Mouse (Mus musculus): ENCODE data around the gene Papolb.

DNA sequence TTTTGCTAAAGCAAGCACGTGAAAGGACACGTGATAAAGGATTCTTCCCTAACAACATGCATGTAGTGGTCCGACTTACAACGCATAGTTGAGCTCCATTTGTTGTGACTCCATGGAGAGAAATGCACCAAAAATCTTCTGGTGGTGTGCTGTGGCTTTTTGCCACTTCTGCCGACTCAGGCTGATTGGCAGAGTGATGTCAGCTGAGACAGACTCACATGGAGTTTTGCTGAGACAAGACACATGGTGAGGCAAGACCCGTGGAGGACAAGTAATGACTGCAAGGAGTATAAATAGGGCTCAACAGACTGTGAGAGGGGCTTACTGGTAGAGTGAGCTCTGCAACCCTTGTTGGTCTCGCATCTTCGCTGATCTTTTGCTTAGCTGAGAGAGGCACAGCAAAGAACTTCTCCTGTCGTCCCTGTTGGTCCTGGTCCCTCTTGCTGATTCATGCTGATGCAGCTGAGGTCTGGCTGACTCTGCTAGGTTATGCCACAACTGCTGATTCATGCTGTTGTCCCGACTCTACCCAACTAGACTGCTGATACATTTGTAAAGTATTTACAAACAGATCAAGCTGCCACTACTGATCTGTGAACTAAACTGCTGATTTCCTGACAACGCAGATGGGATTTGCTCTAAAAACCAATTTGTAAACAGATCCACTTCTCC lies 8.5 kb downstream of the Papolb start:
- TF ChIP-seq CTCF (IDR thresholded peaks at IDR 0.05; ENCODE audit: low read depth) (no peak), EP300 (IDR thresholded peaks at IDR 0.05; ENCODE audit: low read depth) (no peak)

Measured in liver, embryonic 14.5 days (tissue).